Mouse (Mus musculus) neural tube, embryonic 11.5 days (tissue): ENCODE data around the gene Hipk4. TPM values are rescaled to one million over a fixed set of nuclear protein-coding genes. Genes with fewer than 3 reads are reported as not detected.
"Not testable (repeated sequence)": the region's sequence is repeated elsewhere in the genome, so short reads cannot be mapped to it uniquely, and the experiment has no call there.

Experiments used
- ATAC-seq: fragments of 200-750 bp; cut with Nextera tagmentation; 2 replicates; pipeline ENCODE4 v1.8.0; 2017; ENCODE audit warnings: moderate number of reproducible peaks, mild to moderate bottlenecking, moderate TSS enrichment, moderate library complexity; ENCODE audit not compliant: insufficient read depth, low FRiP score, low TSS enrichment
- DNase-seq: peaks from one replicate; pipeline ENCODE4 v3.0.0-alpha.2; 2015; ENCODE audit warnings: low spot score
- H3K27ac ChIP-seq: fragments of 300-500 bp; sonication (generic); 2 replicates; pipeline ENCODE4 v1.5.1; 2014; ENCODE audit warnings: low read depth, mild to moderate bottlenecking, low read length
- H3K27me3 ChIP-seq: fragments of 300-500 bp; sonication (generic); 2 replicates; pipeline ENCODE4 v1.6.1; 2014; ENCODE audit warnings: mild to moderate bottlenecking, low read length, mixed read lengths; ENCODE audit not compliant: control insufficient read depth, insufficient read depth
- H3K36me3 ChIP-seq: fragments of 300-500 bp; sonication (generic); 2 replicates; pipeline ENCODE4 v1.6.1; 2014; ENCODE audit warnings: mild to moderate bottlenecking, low read length, moderate library complexity, mixed read lengths; ENCODE audit not compliant: control insufficient read depth, insufficient read depth
- H3K4me1 ChIP-seq: fragments of 300-500 bp; sonication (generic); 2 replicates; pipeline ENCODE4 v1.6.1; 2014; ENCODE audit warnings: low read length, mixed read lengths; ENCODE audit not compliant: control insufficient read depth, insufficient read depth
- H3K4me2 ChIP-seq: fragments of 300-500 bp; sonication (generic); 2 replicates; pipeline ENCODE4 v1.6.1; 2014; ENCODE audit warnings: low read depth, mild to moderate bottlenecking, moderate library complexity
- H3K4me3 ChIP-seq: fragments of 300-500 bp; sonication (generic); 2 replicates; pipeline ENCODE4 v1.5.1; 2014; ENCODE audit warnings: low read depth, low read length
- H3K9ac ChIP-seq: fragments of 300-500 bp; sonication (generic); 2 replicates; pipeline ENCODE4 v1.6.1; 2014; ENCODE audit warnings: mild to moderate bottlenecking, low read length
- H3K9me3 ChIP-seq: fragments of 300-500 bp; sonication (generic); 2 replicates; pipeline ENCODE4 v1.6.1; 2016; ENCODE audit warnings: low read length; ENCODE audit not compliant: control insufficient read depth
- WGBS: fragments of 180-500 bp; shearing (Covaris S2); extraction: QIAGEN DNeasy Blood & Tissue Kit; methylation state at CpG from one replicate; pipeline ENCODE4 v1.1.7; 2014; 5-methylcytosine and 5-hydroxymethylcytosine counted together
- polyA plus RNA-seq: library from polyadenylated mRNA; unstranded; fragments of >200 nt; fragmentation: Nextera tagmentation; extraction: Ambion mirVana; gene quantifications from 2 replicates; pipeline ENCODE4 v1.2.1, GENCODE M21; 2014

Hipk4 gene
- polyA plus RNA-seq, 1 experiment from 2014 or later, result 0.50 TPM

DNA sequence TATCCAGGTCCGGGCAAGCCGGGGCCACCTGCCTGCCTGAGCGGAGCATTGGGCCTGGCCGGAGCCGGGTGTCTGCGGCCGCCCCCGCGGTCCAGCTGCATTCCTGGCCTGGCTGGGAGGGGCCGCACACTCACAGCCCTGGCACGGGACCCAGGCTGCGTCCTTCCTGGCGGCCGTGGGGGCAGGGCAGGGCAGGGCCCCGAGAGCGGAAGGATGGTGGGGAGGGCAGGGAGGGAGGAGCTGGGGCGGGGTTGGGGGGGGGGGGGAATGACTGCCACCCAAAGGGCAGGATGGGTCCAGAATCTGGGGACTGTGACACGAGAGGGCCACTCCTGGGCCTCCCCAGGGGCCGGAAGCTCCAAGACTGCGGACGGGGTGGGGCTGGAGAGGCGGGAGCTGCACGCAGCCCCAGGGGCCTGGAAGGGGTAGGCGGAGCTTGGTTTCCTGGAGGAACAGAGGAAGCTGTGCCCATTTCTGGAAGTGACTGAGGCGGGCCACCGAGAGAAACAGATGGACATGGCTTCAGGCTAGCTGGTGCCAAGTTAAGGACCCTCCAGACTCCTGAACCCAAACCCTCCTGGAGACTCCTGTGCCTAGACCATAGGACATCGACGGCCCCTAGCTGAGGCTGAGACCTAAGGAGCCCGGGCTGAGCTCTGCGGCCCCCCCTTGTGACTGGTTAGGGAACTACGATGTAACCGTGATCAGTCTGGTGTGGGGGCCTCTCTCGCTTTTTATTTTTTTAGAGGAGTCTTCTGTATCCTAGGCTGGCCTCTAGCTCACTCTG, 32.3 kb upstream of the Hipk4 start:
- no peaks in the 10 kb centered on the region for H3K36me3 ChIP-seq
- 0 out of 2 replicates have a peak overlapping the region, but pooled peaks have one; percentile 24 for H3K27ac ChIP-seq
- H3K4me3 ChIP-seq, result peak overlapping the region; percentile 33
- no peaks in the 10 kb centered on the region for H3K27me3 ChIP-seq
- WGBS, result 2% methylated on average over 31 of the region's 33 CpGs
- no peaks in the 10 kb centered on the region for H3K9me3 ChIP-seq
- ATAC-seq (peak; percentile 17; the same call in 1 of the 2 replicates), DNase-seq (peak; percentile 78)
- H3K4me1 ChIP-seq, result peaks cover 4% of the 10 kb centered on the region; the same call in 1 of the 2 replicates
- H3K9ac ChIP-seq, result peak overlapping the region; percentile 61
- H3K4me2 ChIP-seq, result peak overlapping the region; percentile 66

GRCm38 (mm10) chr7:27491856-27492255, 31.2 kb upstream of the Hipk4 start:
- no peak for DNase-seq
- Histone ChIP-seq H3K9me3 (no peaks in the 10 kb centered on the region), H3K4me1 (peaks cover 4% of the 10 kb centered on the region; the same call in 1 of the 2 replicates), H3K27me3 (no peaks in the 10 kb centered on the region), H3K36me3 (no peaks in the 10 kb centered on the region), H3K27ac (no peak overlapping the region), H3K4me3 (no peak overlapping the region), H3K4me2 (no peak overlapping the region), H3K9ac (no peak overlapping the region)
- no peak for ATAC-seq
- 81% methylated on average over 7 of the region's 7 CpGs for WGBS

DNA sequence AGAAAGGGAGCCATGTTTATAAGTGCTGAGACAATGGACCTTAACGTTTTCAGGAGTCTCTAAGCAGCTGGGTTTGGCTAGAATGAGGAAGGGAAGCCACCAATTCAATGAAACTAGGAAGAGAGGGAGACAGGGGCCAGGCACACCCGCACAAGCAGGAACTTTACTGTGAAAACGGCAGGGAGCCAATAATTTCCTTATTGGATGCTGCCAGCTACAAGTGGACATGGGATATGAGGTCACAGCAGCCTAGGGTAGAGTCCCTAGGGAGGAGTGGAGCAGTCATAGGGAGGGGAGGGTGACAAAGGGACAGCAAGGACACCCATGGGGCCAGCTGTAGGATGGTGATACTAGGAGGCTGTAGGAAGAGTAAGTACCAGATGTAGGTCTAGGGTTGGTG, 30.0 kb upstream of the Hipk4 start:
- WGBS, result 81% methylated on average over 3 of the region's 3 CpGs
- Histone ChIP-seq H3K4me3 (no peak overlapping the region), H3K4me2 (no peak overlapping the region), H3K36me3 (no peaks in the 10 kb centered on the region), H3K9ac (no peak overlapping the region), H3K4me1 (peaks cover 4% of the 10 kb centered on the region; the same call in 1 of the 2 replicates), H3K27ac (no peak overlapping the region), H3K27me3 (no peaks in the 10 kb centered on the region), H3K9me3 (no peaks in the 10 kb centered on the region)
- DNase-seq (no peak), ATAC-seq (no peak)

GRCm38 (mm10) chr7:27493450-27493849, 29.6 kb upstream of the Hipk4 start:
- DNase-seq (no peak), ATAC-seq (no peak)
- 85% methylated on average over 5 of the region's 5 CpGs for WGBS
- Histone ChIP-seq H3K4me2 (no peak overlapping the region), H3K9ac (no peak overlapping the region), H3K4me1 (peaks cover 4% of the 10 kb centered on the region; the same call in 1 of the 2 replicates), H3K9me3 (no peaks in the 10 kb centered on the region), H3K4me3 (no peak overlapping the region), H3K27ac (no peak overlapping the region), H3K27me3 (no peaks in the 10 kb centered on the region), H3K36me3 (no peaks in the 10 kb centered on the region)

DNA sequence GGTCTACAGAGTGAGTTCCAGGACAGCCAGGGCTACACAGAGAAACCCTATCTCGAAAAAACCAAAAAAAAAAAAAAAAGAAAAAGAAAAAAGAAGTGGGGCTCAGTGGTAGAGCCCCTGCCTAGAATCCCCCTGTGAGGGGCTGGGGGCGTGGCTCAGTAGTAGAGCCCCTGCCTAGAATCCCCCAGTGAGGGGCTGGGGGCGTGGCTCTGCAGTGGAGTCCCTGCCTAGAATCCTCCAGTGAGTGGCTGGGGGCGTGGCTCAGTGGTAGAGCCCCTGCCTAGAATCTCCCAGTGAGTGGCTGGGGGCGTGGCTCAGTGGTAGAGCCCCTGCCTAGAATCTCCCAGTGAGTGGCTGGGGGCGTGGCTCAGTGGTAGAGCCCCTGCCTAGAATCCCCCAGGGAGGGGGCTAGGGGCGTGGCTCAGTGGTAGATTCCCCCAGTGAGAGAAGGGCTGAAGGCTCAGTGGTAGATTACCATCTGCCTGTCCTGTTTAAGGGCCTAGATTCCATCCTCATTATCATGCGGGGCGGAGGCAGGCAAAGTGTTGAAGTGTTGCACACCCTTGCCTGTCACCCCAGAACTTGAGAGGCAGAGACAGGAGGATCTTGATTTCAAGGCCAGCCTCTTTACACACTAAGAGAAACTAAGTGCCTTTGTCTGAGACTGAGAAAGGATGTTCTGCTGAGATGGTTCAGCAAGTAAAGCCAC, 28.3 kb upstream of the Hipk4 start:
- H3K4me2 ChIP-seq, ATAC-seq, H3K4me1 ChIP-seq, H3K27me3 ChIP-seq, H3K9ac ChIP-seq, H3K9me3 ChIP-seq, H3K4me3 ChIP-seq, H3K27ac ChIP-seq, DNase-seq, H3K36me3 ChIP-seq: not testable (repeated sequence)
- 89% methylated on average over 9 of the region's 9 CpGs for WGBS

DNA sequence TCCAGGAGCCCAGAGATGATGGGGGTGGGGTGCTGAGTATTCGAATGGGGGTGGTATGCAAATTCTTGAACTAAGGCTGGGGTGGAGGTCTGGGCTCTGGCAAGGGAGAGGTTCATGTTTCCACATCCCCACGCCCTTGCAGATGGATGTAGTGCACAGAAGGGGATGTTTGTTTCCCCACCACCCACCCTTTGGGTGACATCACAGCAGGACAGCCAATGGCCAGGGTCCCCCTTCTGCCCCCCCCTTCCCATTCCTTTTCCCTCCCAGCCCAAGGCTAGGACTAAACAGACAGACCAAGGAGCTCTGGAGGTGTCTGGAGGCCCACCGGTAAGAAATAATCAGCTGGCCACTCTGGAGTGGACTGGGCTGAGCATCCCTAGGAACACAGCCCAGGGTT, 24.0 kb upstream of the Hipk4 start, which contains the start of gene Prx:
TSS of gene Prx (plus strand) at position 289 of the 400 bp plus-strand sequence.
- DNase-seq (no peak), ATAC-seq (no peak)
- Histone ChIP-seq H3K4me1 (no peaks in the 10 kb centered on the region), H3K9ac (no peak within 1 kb of the TSS), H3K4me3 (no peak within 1 kb of the TSS), H3K9me3 (no peaks in the 10 kb centered on the region), H3K36me3 (no peaks in the 10 kb centered on the region), H3K4me2 (no peak within 1 kb of the TSS), H3K27me3 (no peaks in the 10 kb centered on the region), H3K27ac (no peak within 1 kb of the TSS)
- WGBS, result 63% methylated on average over 3 of the region's 3 CpGs

- Histone ChIP-seq H3K9ac (no peak overlapping the region), H3K27me3 (no peaks in the 10 kb centered on the region), H3K9me3 (no peaks in the 10 kb centered on the region), H3K4me1 (no peaks in the 10 kb centered on the region), H3K4me2 (no peak overlapping the region), H3K27ac (no peak overlapping the region), H3K4me3 (no peak overlapping the region), H3K36me3 (no peaks in the 10 kb centered on the region)
- WGBS, result 78% methylated on average over 4 of the region's 4 CpGs
- ATAC-seq, result no peak
- no peak for DNase-seq
Measured at GRCm38 (mm10) chr7:27501620-27502019, 21.4 kb upstream of the Hipk4 start.

DNA sequence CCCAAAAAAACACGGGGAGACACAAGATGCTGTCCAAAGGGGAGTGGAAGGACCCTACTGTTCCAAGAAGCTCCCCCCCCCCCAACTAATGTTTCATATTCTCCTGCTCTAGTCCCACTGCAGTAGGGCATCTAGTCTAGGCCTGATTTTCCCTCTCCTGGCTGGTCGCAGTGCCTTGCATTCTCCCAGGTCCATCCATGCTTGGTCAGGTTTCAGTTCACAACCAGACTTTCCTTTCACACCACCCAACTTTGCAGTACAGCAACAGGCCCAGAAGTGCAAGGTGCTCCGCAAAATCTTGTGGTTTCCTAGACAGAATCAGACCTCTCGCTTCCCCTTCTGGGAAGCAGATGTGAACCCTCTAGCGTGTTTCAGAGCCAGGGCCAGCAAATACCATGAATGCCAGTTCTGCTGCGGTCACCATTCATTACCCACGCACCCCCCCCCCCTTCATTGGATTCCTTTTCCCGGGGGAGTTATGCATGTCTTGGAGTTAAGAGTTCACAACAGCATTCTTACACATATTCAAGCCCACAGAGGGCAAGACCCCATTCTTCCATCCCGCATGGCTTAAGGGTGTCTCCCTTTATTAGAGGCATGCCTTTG, 16.2 kb upstream of the Hipk4 start:
- H3K36me3 ChIP-seq, result no peaks in the 10 kb centered on the region
- no peaks in the 10 kb centered on the region for H3K9me3 ChIP-seq
- H3K27me3 ChIP-seq, result no peaks in the 10 kb centered on the region
- DNase-seq (no peak), ATAC-seq (no peak)
- no peak overlapping the region for H3K27ac ChIP-seq
- no peak overlapping the region for H3K9ac ChIP-seq
- H3K4me3 ChIP-seq, result no peak overlapping the region
- 50% methylated on average over 9 of the region's 9 CpGs for WGBS
- peak overlapping the region; percentile 44 for H3K4me2 ChIP-seq
- H3K4me1 ChIP-seq, result peaks cover 2% of the 10 kb centered on the region; the same call in 1 of the 2 replicates
